Mouse (Mus musculus): ENCODE measurements at regions not wholly inside any gene's neighbourhood (a gene's known extent, or its start where the extent isn't known, plus 50 kb on each side); places are given as distances from the start of the nearest gene placed in this dataset.
"Not testable (repeated sequence)": the region's sequence is repeated elsewhere in the genome, so short reads cannot be mapped to it uniquely, and the experiment has no call there.

GRCm38 (mm10) chr3:60804711-60805293 lies 197.8 kb upstream of the P2ry1 start:
- no peak for DNase-seq

- DNase-seq, result no peak
Measured at GRCm38 (mm10) chr3:60811924-60812323, 190.7 kb upstream of the P2ry1 start.

GRCm38 (mm10) chr3:60813485-60813884 lies 189.1 kb upstream of the P2ry1 start:
- no peak for DNase-seq

GRCm38 (mm10) chr3:60819684-60820281 lies 182.8 kb upstream of the P2ry1 start:
- DNase-seq, result no peak

GRCm38 (mm10) chr3:60821463-60821862 lies 181.1 kb upstream of the P2ry1 start:
- no peak for DNase-seq

- no peak for DNase-seq
Measured at GRCm38 (mm10) chr3:60826759-60827158, 175.8 kb upstream of the P2ry1 start.

GRCm38 (mm10) chr3:60832385-60832784 lies 170.2 kb upstream of the P2ry1 start:
- no peak for DNase-seq

- no peak for DNase-seq
Measured at GRCm38 (mm10) chr3:60841895-60842294, 160.7 kb upstream of the P2ry1 start.

- no peak for DNase-seq
Measured at GRCm38 (mm10) chr3:60845293-60845692, 157.3 kb upstream of the P2ry1 start.

GRCm38 (mm10) chr3:60848437-60848836 lies 154.2 kb upstream of the P2ry1 start:
- no peak for DNase-seq

GRCm38 (mm10) chr3:60853773-60854172 lies 148.8 kb upstream of the P2ry1 start:
- DNase-seq, result no peak

GRCm38 (mm10) chr3:60855734-60856133 lies 146.9 kb upstream of the P2ry1 start:
- DNase-seq, result no peak

- DNase-seq, result no peak
Measured at GRCm38 (mm10) chr3:60858474-60859118, 144.0 kb upstream of the P2ry1 start.

GRCm38 (mm10) chr3:60859119-60859515 lies 143.5 kb upstream of the P2ry1 start:
- no peak for DNase-seq

- DNase-seq, result not testable (repeated sequence)
Measured at GRCm38 (mm10) chr3:60876858-60877257, 125.7 kb upstream of the P2ry1 start.

GRCm38 (mm10) chr3:60878880-60879279 lies 123.7 kb upstream of the P2ry1 start:
- no peak for DNase-seq

- DNase-seq, result no peak
Measured at GRCm38 (mm10) chr3:60884027-60884426, 118.6 kb upstream of the P2ry1 start.

- no peak for DNase-seq
Measured at GRCm38 (mm10) chr3:60889191-60889861, 113.3 kb upstream of the P2ry1 start.

GRCm38 (mm10) chr3:60897628-60898269 lies 104.8 kb upstream of the P2ry1 start:
- DNase-seq, result no peak

GRCm38 (mm10) chr3:60898720-60899119 lies 103.9 kb upstream of the P2ry1 start:
- no peak for DNase-seq

GRCm38 (mm10) chr3:60901571-60901970 lies 101.0 kb upstream of the P2ry1 start:
- DNase-seq, result no peak

GRCm38 (mm10) chr3:60916411-60916810 lies 86.2 kb upstream of the P2ry1 start:
- DNase-seq, result no peak

- no peak for DNase-seq
Measured at GRCm38 (mm10) chr3:60917271-60917670, 85.3 kb upstream of the P2ry1 start.

Measured in kidney, postnatal 10 days (tissue).